Mouse (Mus musculus) layer of hippocampus, adult 9-11 months (tissue): ENCODE measurements around the gene Rgs9.
"Not testable (repeated sequence)": the region's sequence is repeated elsewhere in the genome, so short reads cannot be mapped to it uniquely, and the experiment has no call there.

Source experiments
- DNase-seq: peaks from one replicate; pipeline ENCODE4 v3.0.0; 2022

Gene Rgs9

GRCm38 (mm10) chr11:109305680-109306079 is 7.8 kb upstream of the Rgs9 start:
- no peak for DNase-seq

- DNase-seq: peak; percentile 8
Measured at GRCm38 (mm10) chr11:109302338-109302737, 4.4 kb upstream of the Rgs9 start.

GRCm38 (mm10) chr11:109297031-109297430 is 898 bp downstream of the Rgs9 start:
- no peak for DNase-seq

- DNase-seq: no peak
Measured at GRCm38 (mm10) chr11:109292056-109292455, 5.9 kb downstream of the Rgs9 start.

GRCm38 (mm10) chr11:109289378-109289777 is 8.6 kb downstream of the Rgs9 start:
- DNase-seq: not testable (repeated sequence)

GRCm38 (mm10) chr11:109284811-109285210 is 13.1 kb downstream of the Rgs9 start:
- DNase-seq: no peak

- DNase-seq: peak; percentile 69
Measured at GRCm38 (mm10) chr11:109278186-109278585, 19.7 kb downstream of the Rgs9 start.

- no peak for DNase-seq
Measured at GRCm38 (mm10) chr11:109271399-109271798, 26.5 kb downstream of the Rgs9 start.

- DNase-seq: no peak
Measured at GRCm38 (mm10) chr11:109270366-109270765, 27.6 kb downstream of the Rgs9 start.

GRCm38 (mm10) chr11:109269662-109270341 is 28.1 kb downstream of the Rgs9 start:
- no peak for DNase-seq

- DNase-seq: no peak
Measured at GRCm38 (mm10) chr11:109269283-109269661, 28.7 kb downstream of the Rgs9 start.

GRCm38 (mm10) chr11:109266161-109266910 is 31.6 kb downstream of the Rgs9 start:
- DNase-seq: peak; percentile 74

GRCm38 (mm10) chr11:109264159-109264768 is 33.7 kb downstream of the Rgs9 start:
- DNase-seq: no peak

GRCm38 (mm10) chr11:109260561-109260960 is 37.4 kb downstream of the Rgs9 start:
- DNase-seq: no peak

- DNase-seq: peak; percentile 49
Measured at GRCm38 (mm10) chr11:109258941-109259910, 38.7 kb downstream of the Rgs9 start.

- no peak for DNase-seq
Measured at GRCm38 (mm10) chr11:109257824-109258223, 40.1 kb downstream of the Rgs9 start.

GRCm38 (mm10) chr11:109255022-109255421 is 42.9 kb downstream of the Rgs9 start:
- no peak for DNase-seq

- no peak for DNase-seq
Measured at GRCm38 (mm10) chr11:109252483-109252882, 45.4 kb downstream of the Rgs9 start.

- DNase-seq: no peak
Measured at GRCm38 (mm10) chr11:109250566-109250965, 47.4 kb downstream of the Rgs9 start.

GRCm38 (mm10) chr11:109246920-109247319 is 51.0 kb downstream of the Rgs9 start:
- DNase-seq: no peak

- DNase-seq: peak; percentile 19
Measured at GRCm38 (mm10) chr11:109244635-109245360, 53.1 kb downstream of the Rgs9 start.

GRCm38 (mm10) chr11:109240126-109240525 is 57.8 kb downstream of the Rgs9 start:
- no peak for DNase-seq
